Mouse (Mus musculus): ENCODE results near the gene Prelid3b. TPM values are rescaled to one million over a fixed set of nuclear protein-coding genes. Genes with fewer than 3 reads are reported as not detected.

Prelid3b gene
- polyA plus RNA-seq, 1 experiment from 2014 or later, result 117 TPM

DNA sequence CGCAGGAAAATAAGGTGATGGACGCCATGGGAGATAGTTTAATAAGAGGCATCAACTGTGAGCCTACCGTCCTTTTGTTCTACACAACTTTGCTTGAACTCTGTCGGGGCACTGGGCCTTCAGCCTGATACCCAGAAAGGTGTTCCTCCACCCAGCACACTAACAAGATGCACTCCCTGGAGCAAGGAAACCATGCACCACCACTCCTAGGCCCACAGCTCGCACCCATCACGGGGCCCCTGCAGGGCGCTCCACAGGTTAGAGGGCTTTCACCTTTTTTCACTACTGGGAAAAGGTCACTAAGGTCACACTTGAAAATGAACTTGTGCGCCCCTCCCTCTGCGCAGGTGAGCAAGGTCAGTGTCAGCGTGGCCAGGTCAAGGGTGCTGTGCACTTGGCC, 9.5 kb downstream of the Prelid3b start:
- WGBS, result 31% methylated on average over 10 of the region's 10 CpGs
- peaks cover 64% of the 10 kb centered on the region for H3K36me3 ChIP-seq (ENCODE audit: insufficient read depth)
- peak; percentile 50 for ATAC-seq (ENCODE audit: insufficient read depth)

DNA sequence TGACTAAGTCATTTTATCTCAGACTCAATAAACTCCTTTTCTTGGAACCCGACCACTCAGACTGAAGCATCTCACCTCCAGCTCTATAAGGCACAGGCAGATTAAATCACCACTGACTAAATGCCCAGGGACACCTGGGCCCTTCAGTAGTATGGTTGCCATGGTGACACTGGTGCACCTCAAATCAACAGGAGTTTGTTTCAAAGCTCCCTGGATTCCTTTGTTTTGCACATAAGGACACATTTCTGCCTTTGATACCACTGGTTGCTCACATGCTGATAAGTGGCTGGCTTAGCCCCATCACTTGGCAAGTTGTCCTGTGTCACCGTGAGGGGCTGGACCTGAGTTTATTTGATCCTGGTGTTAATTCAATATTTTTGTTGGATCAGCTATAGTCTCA, 13.5 kb downstream of the Prelid3b start:
- Histone ChIP-seq H3K9me3 (ENCODE audit: low read depth, low read length) (no peaks in the 10 kb centered on the region), H3K4me3 (ENCODE audit: low read depth, low read length) (no peak overlapping the region), H3K27ac (ENCODE audit: low read depth) (no peak overlapping the region), H3K9ac (no peak overlapping the region), H3K36me3 (ENCODE audit: insufficient read depth) (peaks cover 33% of the 10 kb centered on the region), H3K4me2 (no peak overlapping the region), H3K4me1 (ENCODE audit: insufficient read depth) (peaks cover 3% of the 10 kb centered on the region; the same call in 1 of the 2 replicates), H3K27me3 (ENCODE audit: insufficient read depth, low read length) (no peaks in the 10 kb centered on the region)
- WGBS, result 49% methylated on average over 2 of the region's 2 CpGs
- no peak for TF ChIP-seq CTCF (IDR thresholded peaks at IDR 0.05; ENCODE audit: low read depth)
- DNase-seq (no peak), ATAC-seq (ENCODE audit: insufficient read depth) (no peak)

More for the DNA sequence above, 9.5 kb downstream of the Prelid3b start:
- H3K4me2 ChIP-seq, result peak overlapping the region; percentile 65
- TF ChIP-seq CTCF (IDR thresholded peaks at IDR 0.05; ENCODE audit: low read depth), result no peak
- no peaks in the 10 kb centered on the region for H3K9me3 ChIP-seq (ENCODE audit: low read depth, low read length)
- peaks cover 3% of the 10 kb centered on the region; the same call in 1 of the 2 replicates for H3K4me1 ChIP-seq (ENCODE audit: insufficient read depth)
- peak overlapping the region; percentile 66; the same call in 1 of the 2 replicates for H3K27ac ChIP-seq (ENCODE audit: low read depth)
- DNase-seq, result no peak
- peak overlapping the region; percentile 70 for H3K4me3 ChIP-seq (ENCODE audit: low read depth, low read length)
- no peaks in the 10 kb centered on the region for H3K27me3 ChIP-seq (ENCODE audit: insufficient read depth, low read length)
- H3K9ac ChIP-seq, result peak overlapping the region; percentile 74

DNA sequence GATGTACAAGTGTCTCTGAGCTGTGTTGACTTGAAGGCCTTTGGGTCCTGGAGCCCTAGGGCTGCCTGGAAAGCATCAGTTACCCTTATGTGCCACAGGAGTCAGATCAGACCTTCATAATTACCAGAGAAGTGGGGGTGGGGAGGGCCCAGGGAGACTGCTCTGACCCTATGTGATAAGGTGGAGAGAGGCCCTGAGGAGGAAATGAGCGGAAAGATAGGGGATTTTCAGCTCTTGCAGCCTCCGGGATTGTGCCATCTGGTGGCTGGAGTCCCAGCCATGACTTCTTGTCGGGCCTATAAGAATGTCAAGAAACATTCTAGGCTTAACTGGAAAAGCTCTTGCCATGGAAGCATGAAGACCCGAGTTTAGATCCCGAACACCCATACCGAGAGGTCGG, 19.2 kb downstream of the Prelid3b start:
- peak; percentile 19; the same call in 1 of the 2 replicates for TF ChIP-seq CTCF (IDR thresholded peaks at IDR 0.05; ENCODE audit: low read depth)
- WGBS, result 66% methylated on average over 7 of the region's 7 CpGs
- Histone ChIP-seq H3K36me3 (ENCODE audit: insufficient read depth) (no peaks in the 10 kb centered on the region), H3K4me1 (ENCODE audit: insufficient read depth) (no peaks in the 10 kb centered on the region), H3K27me3 (ENCODE audit: insufficient read depth, low read length) (no peaks in the 10 kb centered on the region), H3K27ac (ENCODE audit: low read depth) (no peak overlapping the region), H3K9me3 (ENCODE audit: low read depth, low read length) (no peaks in the 10 kb centered on the region), H3K4me2 (no peak overlapping the region), H3K4me3 (ENCODE audit: low read depth, low read length) (no peak overlapping the region), H3K9ac (no peak overlapping the region)
- DNase-seq (no peak), ATAC-seq (ENCODE audit: insufficient read depth) (no peak)

DNA sequence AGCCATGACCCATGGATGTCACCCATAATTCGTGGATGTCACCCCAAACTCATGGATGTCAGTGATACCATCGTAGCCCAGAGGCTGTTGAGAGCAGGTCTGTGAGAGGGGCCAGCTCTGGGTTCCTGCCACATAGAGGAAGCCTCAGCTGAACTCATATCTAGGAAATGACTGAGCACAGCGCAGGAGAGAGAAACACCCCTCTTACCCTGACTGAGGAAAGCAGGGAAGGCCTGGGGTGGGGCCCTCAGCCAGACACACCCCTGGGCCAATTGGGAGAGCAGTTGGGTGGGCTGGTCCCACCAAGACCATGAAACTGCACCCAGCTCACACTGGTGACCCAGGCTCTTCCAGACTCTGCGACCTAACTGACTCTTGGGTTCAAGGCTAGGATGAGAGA, 22.5 kb downstream of the Prelid3b start, which contains the start of gene Tubb1:
Gene Tubb1, plus strand, starts transcription at position 343 of the 400 bp plus-strand sequence.
- H3K9me3 ChIP-seq (ENCODE audit: low read depth, low read length), result no peaks in the 10 kb centered on the region
- ATAC-seq (ENCODE audit: insufficient read depth) (no peak), DNase-seq (no peak)
- H3K4me3 ChIP-seq (ENCODE audit: low read depth, low read length), result no peak within 1 kb of the TSS
- H3K9ac ChIP-seq, result no peak within 1 kb of the TSS
- TF ChIP-seq CTCF (IDR thresholded peaks at IDR 0.05; ENCODE audit: low read depth), result no peak
- no peak within 1 kb of the TSS for H3K4me2 ChIP-seq
- 68% methylated on average over 4 of the region's 4 CpGs for WGBS
- H3K36me3 ChIP-seq (ENCODE audit: insufficient read depth), result no peaks in the 10 kb centered on the region
- no peaks in the 10 kb centered on the region for H3K27me3 ChIP-seq (ENCODE audit: insufficient read depth, low read length)
- H3K27ac ChIP-seq (ENCODE audit: low read depth), result no peak within 1 kb of the TSS
- H3K4me1 ChIP-seq (ENCODE audit: insufficient read depth), result no peaks in the 10 kb centered on the region

DNA sequence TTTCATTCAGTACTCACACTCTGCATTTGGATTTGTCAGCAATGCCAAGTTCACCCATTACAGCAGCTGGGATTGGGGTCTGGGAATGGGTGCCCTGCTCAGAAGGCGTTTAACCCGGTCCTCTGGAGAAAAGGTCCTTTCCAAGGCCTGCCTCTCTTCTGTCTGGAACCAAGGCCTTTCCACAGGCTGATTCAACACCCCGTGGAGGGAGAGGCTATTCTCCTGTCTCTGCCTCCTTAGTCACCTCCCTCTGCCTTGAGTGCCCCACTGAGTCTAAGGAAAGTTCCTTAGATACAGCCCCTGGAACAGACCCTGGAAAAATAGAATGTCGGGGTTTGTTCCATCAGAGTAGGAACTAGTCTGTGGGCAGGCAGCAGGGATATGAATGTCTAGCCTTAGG, 24.5 kb downstream of the Prelid3b start:
- Histone ChIP-seq H3K9ac (no peak overlapping the region), H3K4me2 (no peak overlapping the region), H3K4me1 (ENCODE audit: insufficient read depth) (0 out of 2 replicates have a peak, but pooled peaks cover 2% of the 10 kb centered on the region), H3K27ac (ENCODE audit: low read depth) (no peak overlapping the region), H3K27me3 (ENCODE audit: insufficient read depth, low read length) (no peaks in the 10 kb centered on the region), H3K36me3 (ENCODE audit: insufficient read depth) (no peaks in the 10 kb centered on the region), H3K4me3 (ENCODE audit: low read depth, low read length) (no peak overlapping the region), H3K9me3 (ENCODE audit: low read depth, low read length) (no peaks in the 10 kb centered on the region)
- 77% methylated on average over 4 of the region's 4 CpGs for WGBS
- no peak for DNase-seq
- ATAC-seq (ENCODE audit: insufficient read depth), result no peak
- TF ChIP-seq CTCF (IDR thresholded peaks at IDR 0.05; ENCODE audit: low read depth), result no peak

DNA sequence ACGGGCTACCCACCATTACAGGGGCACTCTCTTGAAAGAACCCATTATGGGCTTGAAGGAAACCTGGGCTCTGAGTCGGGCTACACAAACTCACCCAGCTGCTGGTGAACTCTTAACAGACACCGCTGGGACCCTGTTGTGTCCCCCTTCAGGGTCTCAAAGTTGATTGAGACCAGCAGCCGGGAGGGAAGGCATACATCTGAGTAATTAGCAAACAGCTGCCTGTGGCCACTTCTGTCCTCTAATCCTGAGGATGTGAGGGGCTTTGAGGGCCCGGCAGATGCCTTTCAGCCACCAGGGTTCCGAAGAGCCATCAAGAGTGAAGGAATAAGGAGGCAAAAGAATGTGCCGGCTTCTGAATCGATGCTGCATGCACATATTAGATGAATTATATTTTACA, 26.0 kb downstream of the Prelid3b start:
- Histone ChIP-seq H3K9me3 (ENCODE audit: low read depth, low read length) (no peaks in the 10 kb centered on the region), H3K4me2 (no peak overlapping the region), H3K36me3 (ENCODE audit: insufficient read depth) (no peaks in the 10 kb centered on the region), H3K4me3 (ENCODE audit: low read depth, low read length) (no peak overlapping the region), H3K27ac (ENCODE audit: low read depth) (peak overlapping the region; percentile 6; the same call in 1 of the 2 replicates), H3K4me1 (ENCODE audit: insufficient read depth) (peaks cover 8% of the 10 kb centered on the region; the same call in 1 of the 2 replicates), H3K27me3 (ENCODE audit: insufficient read depth, low read length) (no peaks in the 10 kb centered on the region), H3K9ac (no peak overlapping the region)
- ATAC-seq (ENCODE audit: insufficient read depth) (no peak), DNase-seq (no peak)
- TF ChIP-seq CTCF (IDR thresholded peaks at IDR 0.05; ENCODE audit: low read depth), result no peak
- WGBS, result 53% methylated on average over 8 of the region's 8 CpGs

DNA sequence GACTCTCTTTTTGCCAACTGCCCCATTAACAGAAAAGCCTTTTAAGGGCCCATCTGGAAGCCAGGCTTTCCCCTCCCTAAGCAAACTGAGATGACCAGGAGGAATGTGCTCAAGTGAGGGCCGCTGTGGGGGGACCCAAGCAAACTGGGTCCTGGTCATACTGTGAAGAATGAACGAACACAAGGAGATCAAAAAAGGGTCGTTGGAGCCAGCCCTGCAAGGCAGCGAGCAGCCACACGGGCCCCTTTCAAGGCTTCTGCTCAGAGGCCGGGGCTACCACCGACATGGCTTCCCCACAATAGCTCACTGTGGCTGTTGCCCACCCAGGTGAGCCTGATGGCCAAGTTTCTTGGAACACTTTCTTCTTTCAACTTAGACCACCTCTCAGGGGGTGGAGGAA, 26.4 kb downstream of the Prelid3b start:
- DNase-seq (no peak), ATAC-seq (ENCODE audit: insufficient read depth) (no peak; the same call in 1 of the 2 replicates)
- Histone ChIP-seq H3K27me3 (ENCODE audit: insufficient read depth, low read length) (no peaks in the 10 kb centered on the region), H3K9me3 (ENCODE audit: low read depth, low read length) (no peaks in the 10 kb centered on the region), H3K4me2 (no peak overlapping the region), H3K9ac (no peak overlapping the region), H3K4me3 (ENCODE audit: low read depth, low read length) (no peak overlapping the region), H3K36me3 (ENCODE audit: insufficient read depth) (no peaks in the 10 kb centered on the region), H3K4me1 (ENCODE audit: insufficient read depth) (peaks cover 10% of the 10 kb centered on the region; the same call in 1 of the 2 replicates), H3K27ac (ENCODE audit: low read depth) (peak overlapping the region; percentile 6; the same call in 1 of the 2 replicates)
- no peak for TF ChIP-seq CTCF (IDR thresholded peaks at IDR 0.05; ENCODE audit: low read depth)
- 41% methylated on average over 7 of the region's 7 CpGs for WGBS
